Mouse (Mus musculus): ENCODE data around the gene Slc52a3. TPM values are rescaled to one million over a fixed set of nuclear protein-coding genes. Genes with fewer than 3 reads are reported as not detected.

The Slc52a3 gene
- polyA plus RNA-seq, 1 experiment from 2014 or later: 0.34 TPM

- no peak for ATAC-seq (ENCODE audit: insufficient number of reproducible peaks, low FRiP score)
- H3K9ac ChIP-seq: no peak overlapping the region
- no peaks in the 10 kb centered on the region for H3K36me3 ChIP-seq
- no peak overlapping the region for H3K4me3 ChIP-seq
- 26% methylated on average over 6 of the region's 6 CpGs for WGBS
- H3K27me3 ChIP-seq (replicated peaks): peaks cover 7% of the 10 kb centered on the region
- no peaks in the 10 kb centered on the region; the same call in 1 of the 2 replicates for H3K9me3 ChIP-seq (replicated peaks)
- no peak overlapping the region for H3K27ac ChIP-seq (ENCODE audit: poor library complexity, severe bottlenecking)
- H3K4me2 ChIP-seq: no peak overlapping the region
- H3K4me1 ChIP-seq (replicated peaks): peaks cover 6% of the 10 kb centered on the region; the same call in 1 of the 2 replicates
Observed at GRCm38 (mm10) chr2:152020255-152020654, 23.9 kb downstream of the Slc52a3 start.

GRCm38 (mm10) chr2:152022022-152022421, 25.7 kb downstream of the Slc52a3 start:
- H3K9ac ChIP-seq: no peak overlapping the region
- peaks cover 4% of the 10 kb centered on the region; the same call in 1 of the 2 replicates for H3K4me1 ChIP-seq (replicated peaks)
- no peak overlapping the region for H3K4me3 ChIP-seq
- no peak overlapping the region for H3K27ac ChIP-seq (ENCODE audit: poor library complexity, severe bottlenecking)
- H3K4me2 ChIP-seq: no peak overlapping the region
- H3K9me3 ChIP-seq (replicated peaks): no peaks in the 10 kb centered on the region; the same call in 1 of the 2 replicates
- ATAC-seq (ENCODE audit: insufficient number of reproducible peaks, low FRiP score): no peak
- H3K27me3 ChIP-seq (replicated peaks): peaks cover 22% of the 10 kb centered on the region
- H3K36me3 ChIP-seq: no peaks in the 10 kb centered on the region

GRCm38 (mm10) chr2:152024883-152025422, 28.6 kb downstream of the Slc52a3 start:
- Histone ChIP-seq H3K9me3 (replicated peaks) (no peaks in the 10 kb centered on the region; the same call in 1 of the 2 replicates), H3K27me3 (replicated peaks) (peaks cover 45% of the 10 kb centered on the region), H3K9ac (no peak overlapping the region), H3K36me3 (no peaks in the 10 kb centered on the region), H3K27ac (ENCODE audit: poor library complexity, severe bottlenecking) (no peak overlapping the region), H3K4me1 (replicated peaks) (peaks cover 4% of the 10 kb centered on the region; the same call in 1 of the 2 replicates), H3K4me2 (no peak overlapping the region), H3K4me3 (no peak overlapping the region)
- ATAC-seq (ENCODE audit: insufficient number of reproducible peaks, low FRiP score): no peak
- WGBS: 32% methylated on average over 11 of the region's 11 CpGs

- H3K4me2 ChIP-seq: peak overlapping the region; percentile 94
- WGBS: under 1% methylated on average over 54 of the region's 54 CpGs
- peaks cover 81% of the 10 kb centered on the region for H3K27me3 ChIP-seq (replicated peaks)
- peak overlapping the region; percentile 59 for H3K9ac ChIP-seq
- peak; percentile 91 for ATAC-seq (ENCODE audit: insufficient number of reproducible peaks, low FRiP score)
- no peaks in the 10 kb centered on the region for H3K36me3 ChIP-seq
- H3K4me1 ChIP-seq (replicated peaks): peaks cover 4% of the 10 kb centered on the region; the same call in 1 of the 2 replicates
- no peak overlapping the region for H3K27ac ChIP-seq (ENCODE audit: poor library complexity, severe bottlenecking)
- peak overlapping the region; percentile 67 for H3K4me3 ChIP-seq
- no peaks in the 10 kb centered on the region for H3K9me3 ChIP-seq (replicated peaks)
Observed at GRCm38 (mm10) chr2:152029252-152030082, 33.2 kb downstream of the Slc52a3 start.

- Histone ChIP-seq H3K9me3 (replicated peaks) (no peaks in the 10 kb centered on the region), H3K9ac (no peak overlapping the region), H3K4me1 (replicated peaks) (no peaks in the 10 kb centered on the region; the same call in 1 of the 2 replicates), H3K4me2 (no peak overlapping the region), H3K27me3 (replicated peaks) (peaks cover 68% of the 10 kb centered on the region), H3K4me3 (no peak overlapping the region), H3K27ac (ENCODE audit: poor library complexity, severe bottlenecking) (no peak overlapping the region), H3K36me3 (no peaks in the 10 kb centered on the region)
- WGBS: 79% methylated on average over 5 of the region's 5 CpGs
- no peak for ATAC-seq (ENCODE audit: insufficient number of reproducible peaks, low FRiP score)
Observed at GRCm38 (mm10) chr2:152030986-152031385, 34.7 kb downstream of the Slc52a3 start.

GRCm38 (mm10) chr2:152040101-152040500, 43.8 kb downstream of the Slc52a3 start:
- H3K27ac ChIP-seq (ENCODE audit: poor library complexity, severe bottlenecking): no peak overlapping the region
- no peak overlapping the region for H3K4me3 ChIP-seq
- H3K4me2 ChIP-seq: no peak overlapping the region
- no peaks in the 10 kb centered on the region for H3K9me3 ChIP-seq (replicated peaks)
- no peaks in the 10 kb centered on the region for H3K4me1 ChIP-seq (replicated peaks)
- no peak for ATAC-seq (ENCODE audit: insufficient number of reproducible peaks, low FRiP score)
- peaks cover 60% of the 10 kb centered on the region for H3K27me3 ChIP-seq (replicated peaks)
- no peak overlapping the region for H3K9ac ChIP-seq
- no peaks in the 10 kb centered on the region for H3K36me3 ChIP-seq

GRCm38 (mm10) chr2:152047116-152048002, 51.0 kb downstream of the Slc52a3 start:
- ATAC-seq (ENCODE audit: insufficient number of reproducible peaks, low FRiP score): no peak
- WGBS: 2% methylated on average over 25 of the region's 25 CpGs
- Histone ChIP-seq H3K4me3 (no peak overlapping the region), H3K9me3 (replicated peaks) (no peaks in the 10 kb centered on the region), H3K9ac (no peak overlapping the region), H3K36me3 (no peaks in the 10 kb centered on the region), H3K4me1 (replicated peaks) (peaks cover 30% of the 10 kb centered on the region), H3K27me3 (replicated peaks) (peaks cover 92% of the 10 kb centered on the region), H3K27ac (ENCODE audit: poor library complexity, severe bottlenecking) (no peak overlapping the region), H3K4me2 (peak overlapping the region; percentile 99)

GRCm38 (mm10) chr2:152048003-152048980, 52.0 kb downstream of the Slc52a3 start:
- under 1% methylated on average over 78 of the region's 82 CpGs for WGBS
- Histone ChIP-seq H3K9me3 (replicated peaks) (no peaks in the 10 kb centered on the region), H3K4me3 (peak overlapping the region; percentile 56), H3K4me1 (replicated peaks) (peaks cover 30% of the 10 kb centered on the region), H3K9ac (peak overlapping the region; percentile 47), H3K4me2 (peak overlapping the region; percentile 99), H3K27ac (ENCODE audit: poor library complexity, severe bottlenecking) (no peak overlapping the region), H3K27me3 (replicated peaks) (peaks cover 96% of the 10 kb centered on the region), H3K36me3 (no peaks in the 10 kb centered on the region)
- ATAC-seq (ENCODE audit: insufficient number of reproducible peaks, low FRiP score): 0 out of 2 replicates have a peak, but pooled peaks have one; percentile 20

GRCm38 (mm10) chr2:152048981-152049441, 52.7 kb downstream of the Slc52a3 start:
- ATAC-seq (ENCODE audit: insufficient number of reproducible peaks, low FRiP score): 0 out of 2 replicates have a peak, but pooled peaks have one; percentile 10

More at GRCm38 (mm10) chr2:152048981-152049441, 52.7 kb downstream of the Slc52a3 start:
- Histone ChIP-seq H3K27ac (ENCODE audit: poor library complexity, severe bottlenecking) (no peak overlapping the region), H3K27me3 (replicated peaks) (peaks cover 96% of the 10 kb centered on the region), H3K4me3 (peak overlapping the region; percentile 56), H3K9me3 (replicated peaks) (no peaks in the 10 kb centered on the region), H3K9ac (peak overlapping the region; percentile 47; the same call in 1 of the 2 replicates), H3K4me2 (peak overlapping the region; percentile 99), H3K36me3 (no peaks in the 10 kb centered on the region), H3K4me1 (replicated peaks) (peaks cover 30% of the 10 kb centered on the region)
- WGBS: 1% methylated on average over 24 of the region's 24 CpGs

All from heart, embryonic 12.5 days (tissue).